Mouse (Mus musculus) cerebellum, adult 2 months (tissue): ENCODE results near the gene Dagla.

Experiments used
- CTCF ChIP-seq: fragments of 200-500 bp; IDR thresholded peaks from 2 replicates; pipeline ENCODE4 v1.5.1; 2011; ENCODE audit warnings: low read depth, mild to moderate bottlenecking, control low read depth, low read length, moderate library complexity, borderline replicate concordance; ENCODE audit not compliant: insufficient read depth
- POLR2A ChIP-seq: fragments of 200-500 bp; IDR thresholded peaks from 2 replicates; pipeline ENCODE4 v1.6.1; 2011; ENCODE audit warnings: low read length, control low read depth, borderline replicate concordance; ENCODE audit not compliant: insufficient read depth

DNA sequence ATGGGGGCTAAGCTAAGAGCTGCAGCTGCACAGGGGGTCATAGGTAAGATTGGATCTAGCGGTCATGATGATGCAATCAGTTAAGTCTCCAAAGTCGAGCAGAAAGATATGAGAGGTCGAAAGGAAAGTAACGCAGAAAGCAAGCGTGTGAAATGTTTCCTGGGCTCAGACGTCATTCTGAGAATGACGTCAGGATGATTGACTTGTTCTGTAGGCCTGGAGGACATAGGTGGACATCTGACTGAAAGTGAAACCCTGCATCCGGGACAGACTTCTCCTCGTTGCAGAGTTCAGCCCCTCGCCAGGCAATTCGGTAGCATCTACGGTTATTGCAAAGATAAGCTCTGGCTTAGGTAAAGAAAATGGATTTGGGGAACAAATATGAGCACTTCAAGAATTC is 963 bp upstream of the Dagla start:
- no peak for TF ChIP-seq CTCF
- no peak for TF ChIP-seq POLR2A
